Mouse (Mus musculus) heart, adult 8-10 months (tissue): ENCODE results near the gene Ythdc1. TPM values are rescaled to one million over a fixed set of nuclear protein-coding genes. Genes with fewer than 3 reads are reported as not detected.

Experiments
- total RNA-seq, 4 experiments: library from RNA; stranded (reverse); gene quantifications; 2 replicates each; pipeline ENCODE4 v1.2.4; 2022

The Ythdc1 gene
- total RNA-seq, 4 experiments from 2014 or later, result 28.2 to 34.9 (median 31.4) TPM

Other genes starting within 250 kb of the Ythdc1 start
- gene Tmprss11f, start 171.8 kb upstream of the Ythdc1 start, total RNA-seq, result not detected
- gene Tmprss11b, start 127.9 kb upstream of the Ythdc1 start, total RNA-seq, result not detected
- not detected for gene Tmprss11e, start 58.4 kb upstream of the Ythdc1 start, total RNA-seq
- gene Ugt2b34, start 102.7 kb downstream of the Ythdc1 start, total RNA-seq, result not detected
- not detected for gene Ugt2b1, start 122.3 kb downstream of the Ythdc1 start, total RNA-seq
- gene Ugt2b35, start 196.6 kb downstream of the Ythdc1 start, total RNA-seq, result not detected